Mouse (Mus musculus) neural tube, embryonic 14.5 days (tissue): ENCODE data around the gene Itga11. TPM values are rescaled to one million over a fixed set of nuclear protein-coding genes. Genes with fewer than 3 reads are reported as not detected.

Experiments used
- ATAC-seq: fragments of 200-750 bp; cut with Nextera tagmentation; 2 replicates; pipeline ENCODE4 v1.8.0; 2017; ENCODE audit warnings: low read depth, mild to moderate bottlenecking, moderate TSS enrichment, moderate library complexity
- H3K27ac ChIP-seq: fragments of 300-500 bp; sonication (generic); 2 replicates; pipeline ENCODE4 v1.5.1; 2014; ENCODE audit warnings: low read depth, mild to moderate bottlenecking, control low read depth, low read length, moderate library complexity, mixed read lengths
- H3K27me3 ChIP-seq: fragments of 300-500 bp; sonication (generic); 2 replicates; pipeline ENCODE4 v1.6.1; 2014; ENCODE audit warnings: low read length; ENCODE audit not compliant: control insufficient read depth, insufficient read depth
- H3K36me3 ChIP-seq: fragments of 300-500 bp; sonication (generic); 2 replicates; pipeline ENCODE4 v1.6.1; 2014; ENCODE audit warnings: low read length, mixed read lengths; ENCODE audit not compliant: control insufficient read depth, insufficient read depth
- H3K4me1 ChIP-seq: fragments of 300-500 bp; sonication (generic); 2 replicates; pipeline ENCODE4 v1.6.1; 2014; ENCODE audit warnings: low read length; ENCODE audit not compliant: control insufficient read depth, insufficient read depth
- H3K4me2 ChIP-seq: fragments of 300-500 bp; sonication (generic); 2 replicates; pipeline ENCODE4 v1.6.1; 2014; ENCODE audit warnings: mild to moderate bottlenecking, low read depth, low read length, control low read depth
- H3K4me3 ChIP-seq: fragments of 300-500 bp; sonication (generic); 2 replicates; pipeline ENCODE4 v1.5.1; 2014; ENCODE audit warnings: low read depth, low read length, control low read depth, mixed read lengths
- H3K9ac ChIP-seq: fragments of 300-500 bp; sonication (generic); replicated peaks from 2 replicates; pipeline ENCODE4 v1.6.1; 2014; ENCODE audit warnings: low read depth, mild to moderate bottlenecking, control low read depth, low read length, mixed read lengths
- H3K9me3 ChIP-seq: fragments of 300-500 bp; sonication (generic); 2 replicates; pipeline ENCODE4 v1.6.1; 2016; ENCODE audit warnings: low read length; ENCODE audit not compliant: control insufficient read depth
- WGBS: fragments of 180-500 bp; shearing (Covaris S2); extraction: QIAGEN DNeasy Blood & Tissue Kit; methylation state at CpG from one replicate; pipeline ENCODE4 v1.1.7; 2014; 5-methylcytosine and 5-hydroxymethylcytosine counted together
- polyA plus RNA-seq: library from polyadenylated mRNA; unstranded; fragments of >200 nt; fragmentation: Nextera tagmentation; extraction: Ambion mirVana; gene quantifications from 2 replicates; pipeline ENCODE4 v1.2.1, GENCODE M21; 2014

Gene Itga11
- 0.33 and 0.90 TPM in 2 replicates for polyA plus RNA-seq

GRCm38 (mm10) chr9:62677641-62678549 lies at the start of gene Itga11:
Gene Itga11 (plus strand): TSS chr9:62677826.
- Histone ChIP-seq H3K9me3 (no peaks in the 10 kb centered on the region), H3K4me3 (peak within 1 kb of the TSS; percentile 27), H3K4me2 (peak within 1 kb of the TSS; percentile 52), H3K9ac (0 out of 2 replicates have a peak within 1 kb of the TSS, but pooled peaks have one; percentile 34), H3K36me3 (no peaks in the 10 kb centered on the region), H3K27me3 (peaks cover 25% of the 10 kb centered on the region), H3K4me1 (peaks cover 10% of the 10 kb centered on the region), H3K27ac (no peak within 1 kb of the TSS)
- WGBS = under 1% methylated on average over 45 of the region's 45 CpGs
- 0 out of 2 replicates have a peak, but pooled peaks have one; percentile 44 for ATAC-seq

GRCm38 (mm10) chr9:62630631-62631240 lies 46.9 kb upstream of the Itga11 start:
- Histone ChIP-seq H3K27me3 (no peaks in the 10 kb centered on the region), H3K9me3 (no peaks in the 10 kb centered on the region), H3K27ac (no peak overlapping the region), H3K36me3 (no peaks in the 10 kb centered on the region), H3K9ac (no peak overlapping the region), H3K4me3 (no peak overlapping the region), H3K4me2 (no peak overlapping the region), H3K4me1 (no peaks in the 10 kb centered on the region)
- WGBS = 75% methylated on average over 10 of the region's 10 CpGs
- ATAC-seq = no peak

- H3K36me3 ChIP-seq = no peaks in the 10 kb centered on the region
- no peaks in the 10 kb centered on the region for H3K9me3 ChIP-seq
- no peaks in the 10 kb centered on the region for H3K27me3 ChIP-seq
- no peak overlapping the region for H3K4me3 ChIP-seq
- no peak overlapping the region for H3K9ac ChIP-seq
- no peaks in the 10 kb centered on the region for H3K4me1 ChIP-seq
- H3K27ac ChIP-seq = no peak overlapping the region
- 73% methylated on average over 6 of the region's 6 CpGs for WGBS
- ATAC-seq = no peak
- no peak overlapping the region for H3K4me2 ChIP-seq
These were observed 45.2 kb upstream of the Itga11 start for GRCm38 (mm10) chr9:62632392-62632791.

GRCm38 (mm10) chr9:62638045-62638444 lies 39.6 kb upstream of the Itga11 start:
- Histone ChIP-seq H3K4me3 (no peak overlapping the region), H3K4me2 (no peak overlapping the region), H3K9me3 (no peaks in the 10 kb centered on the region), H3K36me3 (no peaks in the 10 kb centered on the region), H3K27ac (no peak overlapping the region), H3K9ac (no peak overlapping the region), H3K27me3 (no peaks in the 10 kb centered on the region), H3K4me1 (no peaks in the 10 kb centered on the region)
- 65% methylated on average over 6 of the region's 6 CpGs for whole genome bisulfite sequencing
- ATAC-seq = no peak

GRCm38 (mm10) chr9:62639686-62640085 lies 37.9 kb upstream of the Itga11 start:
- no peaks in the 10 kb centered on the region for H3K4me1 ChIP-seq
- no peaks in the 10 kb centered on the region for H3K27me3 ChIP-seq
- H3K9ac ChIP-seq = no peak overlapping the region
- 69% methylated on average over 4 of the region's 4 CpGs for WGBS
- H3K4me3 ChIP-seq = no peak overlapping the region
- no peaks in the 10 kb centered on the region for H3K9me3 ChIP-seq
- H3K27ac ChIP-seq = no peak overlapping the region
- H3K36me3 ChIP-seq = no peaks in the 10 kb centered on the region
- no peak overlapping the region for H3K4me2 ChIP-seq
- no peak for ATAC-seq

- no peak for ATAC-seq
- H3K9ac ChIP-seq = no peak overlapping the region
- no peak overlapping the region for H3K4me3 ChIP-seq
- no peak overlapping the region for H3K27ac ChIP-seq
- no peaks in the 10 kb centered on the region for H3K27me3 ChIP-seq
- no peaks in the 10 kb centered on the region for H3K4me1 ChIP-seq
- 91% methylated on average over 2 of the region's 2 CpGs for WGBS
- H3K9me3 ChIP-seq = no peaks in the 10 kb centered on the region
- H3K36me3 ChIP-seq = no peaks in the 10 kb centered on the region
- no peak overlapping the region for H3K4me2 ChIP-seq
These were observed 37.4 kb upstream of the Itga11 start for GRCm38 (mm10) chr9:62640188-62640587.

- H3K4me1 ChIP-seq = no peaks in the 10 kb centered on the region
- H3K9me3 ChIP-seq = no peaks in the 10 kb centered on the region
- 64% methylated on average over 6 of the region's 6 CpGs for WGBS
- no peaks in the 10 kb centered on the region for H3K36me3 ChIP-seq
- no peak overlapping the region for H3K9ac ChIP-seq
- no peak overlapping the region for H3K4me3 ChIP-seq
- 0 out of 2 replicates have a peak overlapping the region, but pooled peaks have one; percentile 40 for H3K27ac ChIP-seq
- H3K4me2 ChIP-seq = no peak overlapping the region
- no peak for ATAC-seq
- no peaks in the 10 kb centered on the region for H3K27me3 ChIP-seq
These were observed 31.8 kb upstream of the Itga11 start for GRCm38 (mm10) chr9:62645716-62646400.

GRCm38 (mm10) chr9:62646721-62647183 lies 30.9 kb upstream of the Itga11 start:
- Histone ChIP-seq H3K9me3 (no peaks in the 10 kb centered on the region), H3K27ac (no peak overlapping the region)
- WGBS = 74% methylated on average over 7 of the region's 7 CpGs

More at GRCm38 (mm10) chr9:62646721-62647183, 30.9 kb upstream of the Itga11 start:
- no peaks in the 10 kb centered on the region for H3K4me1 ChIP-seq
- no peak for ATAC-seq
- H3K27me3 ChIP-seq = no peaks in the 10 kb centered on the region
- H3K4me2 ChIP-seq = no peak overlapping the region
- no peaks in the 10 kb centered on the region for H3K36me3 ChIP-seq
- no peak overlapping the region for H3K9ac ChIP-seq
- no peak overlapping the region for H3K4me3 ChIP-seq
